Mouse (Mus musculus) cerebellum, adult 2 months (tissue): ENCODE data around the gene Helt.

Source experiments
- CTCF ChIP-seq: fragments of 200-500 bp; IDR thresholded peaks from 2 replicates; pipeline ENCODE4 v1.5.1; 2011; ENCODE audit warnings: low read depth, mild to moderate bottlenecking, control low read depth, low read length, moderate library complexity, borderline replicate concordance; ENCODE audit not compliant: insufficient read depth
- POLR2A ChIP-seq: fragments of 200-500 bp; IDR thresholded peaks from 2 replicates; pipeline ENCODE4 v1.6.1; 2011; ENCODE audit warnings: low read length, control low read depth, borderline replicate concordance; ENCODE audit not compliant: insufficient read depth

GRCm38 (mm10) chr8:46331801-46332200 is 37.3 kb upstream of the Helt start:
- TF ChIP-seq POLR2A (no peak), CTCF (no peak)
